Mouse (Mus musculus) stomach, embryonic 15.5 days (tissue): ENCODE results near the gene Ric8a. TPM values are rescaled to one million over a fixed set of nuclear protein-coding genes. Genes with fewer than 3 reads are reported as not detected.
"Not testable (repeated sequence)": the region's sequence is repeated elsewhere in the genome, so short reads cannot be mapped to it uniquely, and the experiment has no call there.

ENCODE experiments used
- ATAC-seq: fragments of 200-750 bp; cut with Nextera tagmentation; 2 replicates; pipeline ENCODE4 v1.8.0; 2017; ENCODE audit warnings: low read depth, moderate number of reproducible peaks, moderate TSS enrichment; ENCODE audit not compliant: insufficient read depth, low FRiP score
- H3K27ac ChIP-seq: fragments of 300-500 bp; sonication (generic); 2 replicates; pipeline ENCODE4 v1.5.1; 2015; ENCODE audit warnings: mild to moderate bottlenecking, inconsistent platforms
- H3K27me3 ChIP-seq: fragments of 300-500 bp; sonication (generic); replicated peaks from 2 replicates; pipeline ENCODE4 v1.6.1; 2015; ENCODE audit warnings: inconsistent platforms
- H3K36me3 ChIP-seq: fragments of 300-500 bp; sonication (generic); 2 replicates; pipeline ENCODE4 v1.6.1; 2015; ENCODE audit warnings: inconsistent platforms
- H3K4me1 ChIP-seq: fragments of 300-500 bp; sonication (generic); 2 replicates; pipeline ENCODE4 v1.6.1; 2015; ENCODE audit warnings: inconsistent platforms
- H3K4me2 ChIP-seq: fragments of 300-500 bp; sonication (generic); 2 replicates; pipeline ENCODE4 v1.6.1; 2015; ENCODE audit warnings: mild to moderate bottlenecking, inconsistent platforms
- H3K4me3 ChIP-seq: fragments of 300-500 bp; sonication (generic); replicated peaks from 2 replicates; pipeline ENCODE4 v1.5.1; 2015; ENCODE audit warnings: inconsistent platforms
- H3K9ac ChIP-seq: fragments of 300-500 bp; sonication (generic); 2 replicates; pipeline ENCODE4 v1.6.1; 2015; ENCODE audit warnings: inconsistent platforms
- H3K9me3 ChIP-seq: fragments of 300-500 bp; sonication (generic); 2 replicates; pipeline ENCODE4 v1.6.1; 2016; ENCODE audit warnings: inconsistent platforms
- WGBS: fragments of 180-500 bp; shearing (Covaris S2); methylation state at CpG from one replicate; pipeline ENCODE4 v1.1.7; 2015; 5-methylcytosine and 5-hydroxymethylcytosine counted together
- polyA plus RNA-seq: library from polyadenylated mRNA; unstranded; fragments of >200 nt; fragmentation: Nextera tagmentation; extraction: Ambion mirVana; gene quantifications from 2 replicates; pipeline ENCODE4 v1.2.1, GENCODE M21; 2015

Ric8a gene
- polyA plus RNA-seq, 1 experiment from 2014 or later, result 62.8 TPM

DNA sequence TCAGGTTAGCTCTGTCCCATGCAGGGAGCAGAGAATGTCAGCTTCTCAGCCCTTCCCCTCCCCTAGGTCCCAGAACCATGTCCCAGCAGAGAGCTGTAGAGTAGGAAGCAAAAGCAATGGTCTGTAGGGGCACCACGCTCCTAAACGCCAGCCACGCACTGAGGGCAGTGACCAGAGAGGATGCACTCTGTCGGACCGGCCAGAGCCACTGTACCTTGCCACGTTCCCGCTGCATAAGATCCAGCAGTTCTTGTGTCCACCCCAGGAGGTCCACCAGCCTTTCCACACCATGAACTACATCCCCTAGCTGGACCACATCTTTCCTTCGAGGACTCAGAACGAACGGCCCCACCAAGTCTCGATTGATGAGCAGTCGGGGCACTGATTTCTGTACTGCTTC, 8.0 kb downstream of the Ric8a start:
- Histone ChIP-seq H3K27ac (no peak overlapping the region), H3K4me3 (no peak overlapping the region)
- WGBS, result 90% methylated on average over 12 of the region's 12 CpGs

DNA sequence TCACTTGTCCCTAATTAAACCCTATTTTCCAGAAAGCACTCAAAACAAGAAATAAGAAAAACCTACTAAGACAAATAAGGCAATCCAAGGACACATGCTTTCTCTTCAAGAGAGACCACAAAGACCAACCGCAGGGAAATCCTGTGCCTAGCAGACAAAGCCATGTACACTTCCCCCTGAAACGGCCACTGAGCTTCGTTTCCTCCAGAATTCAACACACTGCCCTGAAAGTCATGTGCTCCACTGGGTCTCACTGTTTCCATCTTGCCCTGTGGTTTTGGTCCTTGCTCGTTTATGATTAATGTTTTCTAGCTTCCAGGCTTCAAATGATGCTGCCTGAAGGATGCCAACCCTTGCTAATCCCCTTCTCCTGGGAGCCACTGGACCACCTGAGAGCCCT, 17.5 kb downstream of the Ric8a start:
- H3K27ac ChIP-seq, result no peak overlapping the region
- peaks cover 16% of the 10 kb centered on the region; the same call in 1 of the 2 replicates for H3K36me3 ChIP-seq
- H3K4me1 ChIP-seq, result no peaks in the 10 kb centered on the region
- no peaks in the 10 kb centered on the region for H3K9me3 ChIP-seq
- no peak overlapping the region for H3K4me2 ChIP-seq
- ATAC-seq, result no peak
- H3K27me3 ChIP-seq, result no peaks in the 10 kb centered on the region
- H3K9ac ChIP-seq, result no peak overlapping the region
- WGBS, result 86% methylated on average over 4 of the region's 4 CpGs
- H3K4me3 ChIP-seq, result no peak overlapping the region

More for the DNA sequence above, 8.0 kb downstream of the Ric8a start:
- Histone ChIP-seq H3K9me3 (no peaks in the 10 kb centered on the region), H3K4me2 (no peak overlapping the region), H3K27me3 (no peaks in the 10 kb centered on the region), H3K36me3 (peaks cover 40% of the 10 kb centered on the region), H3K9ac (no peak overlapping the region), H3K4me1 (no peaks in the 10 kb centered on the region)
- no peak for ATAC-seq

DNA sequence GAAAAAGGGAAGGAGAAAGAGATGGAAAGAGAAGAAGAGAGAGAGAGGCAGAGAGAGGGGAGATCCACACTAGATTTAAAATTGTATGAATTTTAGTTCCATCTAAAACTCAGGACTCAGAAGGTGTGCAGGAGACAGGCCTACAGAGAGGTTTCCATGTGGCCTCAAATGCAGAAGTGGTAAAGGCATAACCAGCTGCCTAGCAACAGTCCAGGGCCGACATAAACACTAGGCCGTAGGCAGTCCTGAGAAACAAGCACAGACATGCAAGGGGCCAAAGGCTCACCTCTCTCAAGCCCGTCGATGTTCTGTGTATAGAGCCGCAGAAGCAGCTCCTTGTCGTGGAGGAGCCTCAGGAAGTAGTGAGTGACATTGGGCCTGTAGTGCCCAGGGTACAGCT, 20.6 kb downstream of the Ric8a start:
- H3K4me3 ChIP-seq, result no peak overlapping the region
- no peak overlapping the region for H3K4me2 ChIP-seq
- peaks cover 2% of the 10 kb centered on the region; the same call in 1 of the 2 replicates for H3K4me1 ChIP-seq
- H3K9me3 ChIP-seq, result no peaks in the 10 kb centered on the region
- H3K9ac ChIP-seq, result no peak overlapping the region
- 70% methylated on average over 6 of the region's 6 CpGs for WGBS
- no peak for ATAC-seq
- peaks cover 8% of the 10 kb centered on the region; the same call in 1 of the 2 replicates for H3K36me3 ChIP-seq
- no peak overlapping the region for H3K27ac ChIP-seq
- no peaks in the 10 kb centered on the region for H3K27me3 ChIP-seq

DNA sequence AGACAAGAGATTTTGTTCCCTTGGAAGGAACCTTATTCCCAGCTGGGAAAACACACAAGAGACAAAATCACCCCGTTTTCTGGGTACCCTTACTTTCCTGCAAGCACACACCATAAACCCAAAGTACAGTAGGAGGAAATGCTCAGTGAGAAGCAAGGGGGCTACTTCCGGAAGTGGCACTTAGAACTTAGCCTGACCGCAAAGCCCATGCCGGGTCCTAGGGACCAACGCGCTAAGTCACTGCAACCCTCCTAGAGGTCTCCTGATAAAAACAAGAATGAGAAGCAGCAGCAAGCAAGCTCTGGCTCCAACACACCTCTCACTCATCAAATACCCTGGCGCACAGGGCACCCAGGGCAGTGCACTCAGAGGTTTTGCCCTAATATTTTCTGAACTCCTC, 22.6 kb downstream of the Ric8a start:
- Histone ChIP-seq H3K4me1 (peaks cover 11% of the 10 kb centered on the region), H3K27me3 (no peaks in the 10 kb centered on the region), H3K36me3 (peaks cover 7% of the 10 kb centered on the region; the same call in 1 of the 2 replicates), H3K9me3 (no peaks in the 10 kb centered on the region), H3K9ac (no peak overlapping the region), H3K4me2 (no peak overlapping the region), H3K27ac (no peak overlapping the region), H3K4me3 (no peak overlapping the region)
- WGBS, result 82% methylated on average over 7 of the region's 7 CpGs
- no peak for ATAC-seq

DNA sequence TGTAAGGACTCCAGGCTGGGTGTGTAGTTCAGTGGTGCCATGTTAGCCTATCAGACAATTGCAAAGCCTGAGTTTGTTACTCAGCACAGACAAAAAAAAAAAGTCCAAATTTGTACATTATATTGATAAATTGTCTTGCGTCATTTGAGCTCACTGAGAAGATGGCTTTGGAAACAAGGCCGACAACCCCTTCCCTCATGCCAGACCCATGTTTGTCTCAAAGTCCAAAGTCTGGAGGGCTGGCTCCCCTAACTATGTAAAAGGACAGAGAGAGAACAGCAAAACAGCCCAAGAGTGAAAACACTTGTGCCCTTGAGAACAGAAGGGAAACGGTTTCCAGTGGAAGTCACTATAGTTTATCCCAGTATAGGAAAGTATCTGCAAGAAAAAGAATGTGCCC, 23.7 kb downstream of the Ric8a start:
- no peak overlapping the region for H3K27ac ChIP-seq
- no peaks in the 10 kb centered on the region for H3K9me3 ChIP-seq
- H3K9ac ChIP-seq, result no peak overlapping the region
- no peak for ATAC-seq
- no peaks in the 10 kb centered on the region for H3K27me3 ChIP-seq
- peak overlapping the region; percentile 86 for H3K4me2 ChIP-seq
- 60% methylated on average over 3 of the region's 3 CpGs for WGBS
- no peaks in the 10 kb centered on the region; the same call in 1 of the 2 replicates for H3K36me3 ChIP-seq
- H3K4me3 ChIP-seq, result no peak overlapping the region
- H3K4me1 ChIP-seq, result peaks cover 11% of the 10 kb centered on the region

DNA sequence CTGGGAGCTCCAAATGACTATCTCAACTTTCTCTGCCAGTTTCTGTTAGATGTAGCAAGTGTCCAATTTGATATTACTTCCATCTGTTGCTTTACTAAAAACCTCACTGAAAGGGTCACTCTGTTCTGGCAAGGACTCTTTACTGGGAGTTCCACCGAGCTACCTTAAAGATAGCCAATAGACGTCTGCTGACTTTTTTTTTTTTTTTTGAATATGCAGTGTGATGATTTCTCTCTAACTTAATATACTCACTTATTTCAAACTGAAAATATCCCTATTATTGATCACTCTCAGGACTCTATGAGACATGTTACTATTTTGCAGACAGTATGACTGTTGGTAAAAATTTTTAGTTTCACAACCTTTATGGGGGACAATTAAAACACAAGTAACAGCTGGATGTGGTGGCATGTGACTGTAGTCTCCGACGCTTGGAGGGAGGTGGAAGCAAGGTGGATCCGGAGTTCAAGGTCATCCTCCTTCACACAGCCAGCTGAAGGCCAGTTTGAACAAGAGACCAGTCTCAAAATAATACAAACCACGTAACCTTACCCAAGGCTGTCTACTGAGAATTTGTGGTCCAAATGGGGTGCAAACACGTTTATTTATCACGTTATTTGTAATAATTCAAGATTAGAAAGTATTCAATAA, 24.2 kb downstream of the Ric8a start:
- ATAC-seq, result no peak
- WGBS, result 15% methylated on average over 8 of the region's 8 CpGs
- H3K36me3 ChIP-seq, result no peaks in the 10 kb centered on the region; the same call in 1 of the 2 replicates
- peaks cover 11% of the 10 kb centered on the region for H3K4me1 ChIP-seq
- H3K4me3 ChIP-seq, result peak overlapping the region; percentile 96
- H3K9ac ChIP-seq, result no peak overlapping the region
- H3K9me3 ChIP-seq, result no peaks in the 10 kb centered on the region
- peak overlapping the region; percentile 86 for H3K4me2 ChIP-seq
- H3K27ac ChIP-seq, result no peak overlapping the region; the same call in 1 of the 2 replicates
- H3K27me3 ChIP-seq, result no peaks in the 10 kb centered on the region

DNA sequence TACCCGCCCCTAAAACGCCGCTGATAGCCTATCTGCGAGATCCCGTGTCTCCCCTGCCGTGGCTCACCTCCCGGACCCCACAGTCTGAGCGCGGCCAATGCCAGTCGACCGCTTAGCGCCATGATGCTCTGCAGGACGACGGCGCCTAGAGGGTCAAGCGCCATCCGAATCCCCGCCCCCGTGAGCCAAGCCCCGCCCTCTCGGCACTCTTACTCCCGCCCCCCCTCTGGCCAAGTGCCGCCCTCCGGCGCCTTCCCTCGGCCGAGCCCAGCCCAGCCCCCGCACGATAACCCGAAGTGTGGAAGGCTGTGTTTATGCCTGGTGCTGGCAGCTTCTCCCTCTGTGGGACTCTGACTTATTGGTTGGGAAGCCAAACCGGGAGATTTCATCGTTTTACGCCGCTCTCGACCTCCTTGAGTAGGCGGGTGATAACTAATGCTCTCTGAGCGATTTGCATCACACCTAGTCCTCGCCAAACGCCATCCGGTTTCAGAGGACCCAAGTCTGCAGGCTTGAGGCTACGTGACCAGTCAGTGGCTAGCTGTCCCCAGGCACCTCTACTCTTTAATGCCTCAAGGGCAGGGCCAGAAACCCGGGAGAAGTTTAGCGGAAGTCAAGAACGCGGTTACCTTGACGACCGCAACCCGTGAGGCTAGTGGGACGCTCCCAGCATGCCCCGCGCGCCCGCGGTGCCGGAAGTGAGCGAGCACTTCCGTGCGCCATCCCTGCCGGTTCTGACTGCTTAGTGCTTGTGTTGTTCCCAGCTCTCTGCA, 25.1 kb downstream of the Ric8a start, which contains the start of the genes Psmd13 and Sirt3:
Psmd13 (plus strand) TSS at position 273 of the 773 bp plus-strand sequence.
Sirt3 (minus strand) TSS at position 614 of the 773 bp plus-strand sequence.
- Histone ChIP-seq H3K27me3 (no peaks in the 10 kb centered on the region), H3K9ac (peak within 1 kb of the TSS; percentile 78), H3K4me1 (peaks cover 11% of the 10 kb centered on the region), H3K27ac (peak within 1 kb of the TSS; percentile 91), H3K36me3 (peaks cover 6% of the 10 kb centered on the region), H3K9me3 (no peaks in the 10 kb centered on the region), H3K4me2 (peak within 1 kb of the TSS; percentile 86), H3K4me3 (peak within 1 kb of the TSS; percentile 96)
- WGBS, result under 1% methylated on average over 59 of the region's 59 CpGs
- ATAC-seq, result peak; percentile 95

DNA sequence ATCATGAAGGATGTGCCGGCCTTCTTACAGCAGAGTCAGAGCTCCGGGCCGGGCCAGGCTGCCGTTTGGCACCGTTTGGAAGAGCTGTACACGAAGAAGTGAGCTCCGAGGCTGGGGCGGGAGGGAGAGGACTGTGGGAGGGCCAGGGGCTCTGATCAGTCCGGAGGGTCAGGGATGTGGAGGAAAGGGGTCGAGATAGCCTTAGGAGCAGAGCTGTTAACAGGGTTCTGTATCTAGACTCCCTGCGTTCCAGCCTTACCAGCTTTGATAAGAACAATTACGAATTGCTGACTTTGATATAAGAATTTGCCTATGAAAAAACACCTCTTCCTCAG, 25.7 kb downstream of the Ric8a start:
- Histone ChIP-seq H3K27me3 (no peaks in the 10 kb centered on the region), H3K4me1 (peaks cover 11% of the 10 kb centered on the region)
- ATAC-seq, result peak; percentile 24

DNA sequence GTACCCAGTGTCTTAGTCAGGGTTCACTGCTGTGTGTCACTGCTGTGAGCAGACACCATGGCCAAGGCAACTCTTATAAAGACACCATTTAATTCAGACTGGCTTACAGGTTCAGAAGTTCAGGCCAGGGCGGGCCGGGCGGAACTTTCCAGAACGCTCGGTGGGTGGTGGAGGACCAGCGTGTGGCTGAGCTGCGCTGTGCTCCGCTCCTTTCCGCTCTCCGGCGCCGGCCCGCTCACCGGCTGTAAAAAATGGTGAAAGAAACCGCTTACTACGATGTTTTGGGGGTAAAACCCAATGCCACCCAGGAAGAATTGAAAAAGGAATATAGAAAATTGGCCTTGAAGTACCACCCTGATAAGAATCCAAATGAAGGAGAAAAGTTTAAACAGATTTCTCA, 33.9 kb downstream of the Ric8a start:
- not testable (repeated sequence) for H3K9ac ChIP-seq, H3K27me3 ChIP-seq, H3K9me3 ChIP-seq, H3K4me3 ChIP-seq, ATAC-seq, H3K27ac ChIP-seq, H3K4me2 ChIP-seq, H3K4me1 ChIP-seq
- 96% methylated on average over 16 of the region's 16 CpGs for WGBS
- peaks cover 58% of the 10 kb centered on the region for H3K36me3 ChIP-seq

More for the DNA sequence above, 25.7 kb downstream of the Ric8a start:
- peak overlapping the region; percentile 78 for H3K9ac ChIP-seq
- H3K9me3 ChIP-seq, result no peaks in the 10 kb centered on the region
- 0% methylated on average over 12 of the region's 12 CpGs for WGBS
- peak overlapping the region; percentile 96 for H3K4me3 ChIP-seq
- peak overlapping the region; percentile 51; the same call in 1 of the 2 replicates for H3K27ac ChIP-seq
- H3K4me2 ChIP-seq, result peak overlapping the region; percentile 86
- H3K36me3 ChIP-seq, result peaks cover 10% of the 10 kb centered on the region

DNA sequence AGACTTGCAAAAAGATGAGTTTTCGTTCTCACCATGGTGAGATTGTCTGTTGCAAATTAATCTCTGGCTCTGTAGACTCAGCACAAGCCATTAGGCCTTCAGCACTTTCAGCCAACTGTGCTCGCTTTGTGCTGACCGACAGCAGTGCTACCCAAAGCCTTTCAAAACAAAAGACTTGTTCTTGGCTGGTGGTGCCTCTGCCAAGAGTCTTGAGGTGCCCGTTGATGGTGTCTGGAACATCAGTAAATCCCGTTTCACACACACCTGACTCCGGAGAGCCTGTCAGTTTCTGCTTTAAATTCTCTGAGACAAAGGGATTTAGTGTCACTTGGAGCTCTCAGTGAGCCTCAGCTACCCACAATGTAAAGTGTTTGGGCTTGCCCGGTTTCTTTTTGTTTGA, 37.3 kb downstream of the Ric8a start:
- WGBS, result 87% methylated on average over 7 of the region's 7 CpGs
- ATAC-seq, result no peak
- Histone ChIP-seq H3K4me1 (no peaks in the 10 kb centered on the region), H3K9ac (no peak overlapping the region), H3K27me3 (no peaks in the 10 kb centered on the region), H3K4me2 (no peak overlapping the region), H3K36me3 (peaks cover 54% of the 10 kb centered on the region), H3K4me3 (no peak overlapping the region), H3K27ac (no peak overlapping the region), H3K9me3 (no peaks in the 10 kb centered on the region)

DNA sequence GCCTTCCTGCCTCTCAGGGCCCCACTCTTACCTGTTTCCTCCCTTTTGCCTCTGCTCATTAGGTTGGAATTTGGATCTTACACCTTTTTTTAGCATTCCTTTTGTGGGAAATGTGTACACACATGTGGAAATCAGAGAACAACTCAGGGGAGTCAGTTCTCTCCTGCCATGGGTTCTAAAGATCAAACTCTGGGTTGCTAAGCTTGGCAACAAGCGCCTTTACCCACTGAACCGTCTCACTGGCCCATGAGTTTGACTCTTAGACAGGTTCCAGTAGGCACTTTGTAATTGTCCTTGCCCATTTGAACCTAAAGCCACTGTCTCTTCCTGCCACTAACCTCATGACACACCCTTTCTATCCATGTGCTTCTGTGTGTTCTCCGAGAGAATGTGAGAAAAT, 37.9 kb downstream of the Ric8a start:
- Histone ChIP-seq H3K9ac (no peak overlapping the region), H3K9me3 (no peaks in the 10 kb centered on the region), H3K27ac (no peak overlapping the region), H3K4me1 (no peaks in the 10 kb centered on the region), H3K27me3 (no peaks in the 10 kb centered on the region), H3K4me2 (no peak overlapping the region), H3K36me3 (peaks cover 50% of the 10 kb centered on the region), H3K4me3 (no peak overlapping the region)
- 91% methylated on average over 3 of the region's 3 CpGs for WGBS
- no peak for ATAC-seq

DNA sequence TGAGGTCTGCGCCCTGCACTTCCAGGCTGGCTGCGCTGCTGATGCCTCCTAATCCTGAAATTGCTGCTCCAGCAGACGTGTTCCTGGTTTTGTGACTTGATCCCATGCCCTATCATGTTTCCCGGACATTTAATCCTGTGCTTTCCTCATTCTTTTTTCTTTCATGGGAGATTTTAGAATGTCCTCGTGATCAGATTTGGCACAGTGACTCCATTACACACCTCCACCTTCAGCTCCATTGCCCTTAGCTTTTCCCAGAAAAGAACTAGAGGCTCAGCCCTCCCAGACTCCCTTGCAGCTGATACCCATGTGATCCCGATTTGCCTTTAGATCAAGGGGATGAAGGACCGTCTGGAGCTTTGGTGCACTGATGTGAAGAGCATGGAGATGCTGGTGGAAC, 41.1 kb downstream of the Ric8a start:
- no peaks in the 10 kb centered on the region for H3K27me3 ChIP-seq
- H3K9ac ChIP-seq, result no peak overlapping the region
- no peak for ATAC-seq
- H3K27ac ChIP-seq, result no peak overlapping the region
- H3K4me1 ChIP-seq, result no peaks in the 10 kb centered on the region
- peaks cover 35% of the 10 kb centered on the region for H3K36me3 ChIP-seq
- 85% methylated on average over 7 of the region's 7 CpGs for WGBS
- no peak overlapping the region for H3K4me2 ChIP-seq
- H3K4me3 ChIP-seq, result no peak overlapping the region
- no peaks in the 10 kb centered on the region for H3K9me3 ChIP-seq
